Mouse (Mus musculus) Muller cell, postnatal 12 days (primary cell): ENCODE data around the gene Klhdc8a.

Source experiments
- DNase-seq: peaks from one replicate; pipeline ENCODE4 v3.0.0-alpha.2; 2015; ENCODE audit errors: inconsistent ontology term

Klhdc8a gene

DNA sequence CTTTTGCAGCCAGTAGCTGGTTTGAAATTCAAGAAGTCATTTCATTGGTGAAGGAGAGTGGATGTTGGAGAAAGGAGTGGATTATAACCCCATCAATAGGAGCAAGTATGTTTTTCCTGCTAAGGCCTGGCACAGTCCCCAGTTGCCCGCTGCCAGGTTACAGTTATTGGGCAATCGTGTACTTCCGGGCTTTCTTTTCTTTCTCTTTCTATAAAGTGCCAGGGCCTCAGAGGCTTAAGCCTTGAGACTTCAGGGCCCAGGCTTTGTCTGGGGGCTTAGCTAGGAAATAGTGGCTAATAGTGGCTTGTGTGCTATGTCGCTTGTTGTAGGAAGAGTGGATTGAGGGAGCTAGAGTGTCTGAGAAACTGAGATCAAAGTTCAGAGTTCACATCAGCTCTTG is 19.0 kb downstream of the Klhdc8a start:
- no peak for DNase-seq

GRCm38 (mm10) chr1:132317894-132318863 is 19.8 kb downstream of the Klhdc8a start:
- no peak for DNase-seq

DNA sequence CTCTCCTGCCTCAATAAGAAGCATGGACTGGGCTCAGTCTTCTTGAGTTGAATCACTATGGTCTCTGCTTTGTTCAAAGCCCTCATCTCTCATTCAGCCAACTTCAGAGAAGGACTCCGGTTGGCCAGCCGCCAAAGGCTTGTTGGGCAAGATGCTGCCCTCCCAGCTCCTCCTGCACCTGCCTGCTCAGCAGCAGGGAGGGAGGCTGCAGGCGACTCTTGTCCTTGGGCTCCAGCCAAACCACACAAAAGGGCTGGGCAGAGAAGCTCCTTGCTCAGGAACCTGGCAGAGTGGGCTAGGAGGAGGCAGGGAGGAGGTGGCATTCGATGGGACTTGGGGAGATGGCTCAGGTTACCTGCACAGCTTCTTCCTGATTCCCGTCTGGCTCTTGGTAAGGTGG is 20.8 kb downstream of the Klhdc8a start:
- DNase-seq = peak; percentile 81

- DNase-seq = no peak
Observed at GRCm38 (mm10) chr1:132321821-132322580, 23.6 kb downstream of the Klhdc8a start.

DNA sequence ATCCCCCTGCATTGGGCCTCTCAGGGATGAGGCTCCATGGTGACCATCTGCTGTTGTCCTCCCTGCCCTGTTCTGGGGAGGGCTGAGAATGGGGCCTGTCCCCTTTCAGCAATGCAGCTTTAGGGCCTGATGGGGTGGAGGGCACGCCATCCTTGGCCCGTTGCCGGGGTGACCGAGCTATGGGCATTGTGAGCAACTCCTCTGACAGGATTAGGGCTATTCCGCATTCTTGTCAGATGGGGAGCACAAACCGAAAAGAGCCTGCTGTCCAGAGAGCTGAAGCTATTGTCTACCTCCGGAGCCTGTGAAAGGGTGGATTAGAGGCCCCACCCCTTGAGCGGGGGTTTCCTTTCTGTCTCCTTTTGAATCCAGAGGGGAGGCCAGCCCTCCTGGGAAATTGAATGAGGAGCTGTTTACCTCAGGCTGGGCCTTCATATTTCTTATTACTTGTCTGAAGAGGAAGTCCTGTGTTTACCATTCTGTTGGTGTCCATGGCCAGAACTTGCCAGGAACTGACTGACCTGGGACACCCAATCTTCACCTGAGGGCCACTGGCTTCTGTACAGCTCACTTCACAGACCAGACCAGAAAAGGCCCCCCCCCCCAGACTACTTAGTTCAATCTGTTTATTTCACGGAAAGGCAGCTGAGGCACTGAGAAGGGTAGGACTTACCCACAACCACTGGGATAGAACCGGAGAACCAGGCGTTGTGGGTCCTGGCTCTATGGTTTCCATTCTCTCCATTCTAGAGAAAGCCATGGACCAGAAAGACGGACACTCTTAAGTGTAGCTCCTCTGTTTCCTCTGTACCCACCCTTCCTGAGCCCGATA is 24.5 kb downstream of the Klhdc8a start:
- peak; percentile 96 for DNase-seq

GRCm38 (mm10) chr1:132326777-132327176 is 28.4 kb downstream of the Klhdc8a start:
- peak; percentile 92 for DNase-seq

DNA sequence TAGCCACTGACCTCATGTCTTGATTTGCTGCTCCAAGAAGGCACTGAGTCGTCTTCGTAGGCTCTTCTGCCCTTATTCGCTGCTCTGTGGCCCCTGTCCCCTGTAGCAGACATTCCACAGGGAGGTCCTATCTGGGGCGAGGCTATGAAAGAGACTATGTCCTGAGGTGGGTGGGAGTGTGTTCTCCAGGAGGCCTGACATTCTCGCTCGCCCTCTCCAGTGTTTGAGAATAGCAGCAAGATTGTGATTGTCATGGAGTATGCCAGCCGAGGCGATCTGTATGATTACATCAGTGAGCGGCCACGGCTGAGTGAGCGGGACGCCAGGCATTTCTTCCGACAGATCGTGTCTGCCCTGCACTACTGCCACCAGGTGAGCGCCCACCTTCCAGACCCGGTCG is 29.1 kb downstream of the Klhdc8a start:
- DNase-seq = no peak

DNA sequence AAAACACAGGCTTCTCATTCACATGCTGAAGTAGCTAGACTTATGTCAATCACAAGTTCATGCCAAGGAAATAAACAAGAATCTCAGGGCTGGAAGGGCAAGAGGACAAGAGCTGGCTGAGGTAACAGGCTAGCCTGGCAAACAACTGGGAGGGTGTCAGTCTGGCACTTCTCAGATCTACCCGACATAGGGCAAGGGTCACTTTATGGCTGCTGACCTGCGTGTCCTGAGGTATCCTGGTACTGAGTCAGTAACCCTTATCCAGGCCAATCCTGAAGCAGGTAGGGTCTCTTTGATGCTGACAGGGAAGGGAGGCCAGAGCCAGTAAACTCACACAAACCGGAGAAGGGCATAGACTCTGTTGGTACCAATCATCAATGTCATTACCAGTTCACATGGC is 30.1 kb downstream of the Klhdc8a start:
- DNase-seq = no peak

GRCm38 (mm10) chr1:132329656-132330055 is 31.2 kb downstream of the Klhdc8a start:
- DNase-seq = no peak

DNA sequence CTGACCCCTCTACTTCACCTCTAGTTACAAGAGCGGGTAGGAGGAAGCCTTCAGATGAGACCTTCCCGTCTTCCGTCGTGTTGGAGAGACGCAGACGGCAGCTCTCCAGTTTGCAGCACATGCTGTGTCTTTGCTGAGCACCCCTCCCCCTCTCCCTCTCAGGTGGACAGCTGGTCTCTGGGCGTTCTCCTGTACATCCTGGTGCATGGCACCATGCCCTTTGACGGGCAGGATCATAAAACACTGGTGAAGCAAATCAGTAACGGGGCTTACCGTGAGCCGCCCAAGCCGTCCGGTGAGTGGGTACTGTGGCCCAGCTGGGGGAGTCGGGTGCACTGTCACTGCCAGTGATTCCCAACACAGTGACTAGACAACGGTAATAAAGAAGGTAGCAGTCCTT is 32.0 kb downstream of the Klhdc8a start:
- DNase-seq = no peak

DNA sequence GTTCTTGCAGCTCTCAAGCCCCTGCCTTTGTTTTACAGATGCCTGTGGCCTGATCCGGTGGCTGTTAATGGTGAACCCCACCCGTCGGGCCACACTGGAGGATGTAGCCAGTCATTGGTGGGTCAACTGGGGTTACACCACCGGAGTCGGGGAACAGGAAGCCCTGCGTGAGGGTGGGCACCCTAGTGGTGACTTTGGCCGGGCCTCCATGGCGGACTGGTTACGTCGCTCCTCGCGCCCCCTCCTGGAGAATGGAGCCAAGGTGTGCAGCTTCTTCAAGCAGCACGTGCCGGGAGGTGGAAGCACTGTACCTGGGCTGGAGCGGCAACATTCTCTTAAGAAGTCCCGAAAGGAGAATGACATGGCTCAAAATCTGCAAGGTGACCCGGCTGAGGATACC is 32.9 kb downstream of the Klhdc8a start:
- DNase-seq = no peak

DNA sequence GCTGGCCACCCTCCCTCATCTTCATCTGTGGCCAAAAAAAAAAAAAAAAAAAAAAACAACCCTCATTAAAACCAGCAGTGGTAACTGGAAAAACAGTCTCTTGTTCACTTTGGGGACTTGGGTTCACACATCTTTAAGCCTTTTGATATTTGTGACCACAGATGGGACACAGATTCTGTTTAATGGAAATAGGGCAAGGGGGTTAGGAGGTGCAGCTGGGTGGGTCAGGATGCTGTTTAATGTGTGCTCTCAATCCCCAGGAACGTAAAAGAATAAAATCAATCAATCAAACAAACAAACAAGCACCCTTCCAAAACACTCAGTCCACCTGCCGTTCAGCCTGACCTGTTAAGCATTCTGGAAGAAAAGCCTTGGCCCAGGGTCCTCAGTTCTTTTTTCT is 34.8 kb downstream of the Klhdc8a start:
- DNase-seq = peak; percentile 57

- DNase-seq = peak; percentile 94
Observed at GRCm38 (mm10) chr1:132333675-132334141, 35.3 kb downstream of the Klhdc8a start.

- no peak for DNase-seq
Observed at GRCm38 (mm10) chr1:132334178-132334801, 35.9 kb downstream of the Klhdc8a start.

DNA sequence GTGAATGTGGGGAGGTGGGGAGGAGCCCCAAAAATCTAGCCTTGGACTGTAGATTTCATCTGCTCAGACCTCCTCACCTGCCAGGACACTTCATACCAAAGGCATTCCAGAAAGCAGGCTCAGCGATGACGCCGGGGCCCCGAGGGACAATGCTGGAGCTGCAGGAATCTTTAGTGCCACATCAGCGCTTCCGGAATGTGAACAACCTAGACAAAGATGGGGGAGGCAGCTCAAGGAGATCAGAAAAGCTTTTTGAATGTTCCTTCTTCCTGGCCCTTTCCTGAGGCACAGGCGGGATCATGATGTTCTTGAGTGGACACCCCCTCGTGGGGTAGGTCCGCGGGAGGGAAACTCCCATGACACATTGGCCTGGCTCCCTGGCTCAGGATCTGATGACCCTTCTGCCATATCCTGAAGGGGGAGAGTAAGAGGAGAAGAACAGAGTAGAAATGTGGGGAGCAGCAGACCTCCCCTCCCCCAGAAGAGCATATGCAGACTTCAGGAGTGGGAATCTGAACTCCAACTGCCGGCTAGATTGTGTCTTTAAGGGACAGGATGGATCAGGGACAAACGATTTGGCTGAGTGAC is 37.0 kb downstream of the Klhdc8a start:
- DNase-seq = peak; percentile 98

DNA sequence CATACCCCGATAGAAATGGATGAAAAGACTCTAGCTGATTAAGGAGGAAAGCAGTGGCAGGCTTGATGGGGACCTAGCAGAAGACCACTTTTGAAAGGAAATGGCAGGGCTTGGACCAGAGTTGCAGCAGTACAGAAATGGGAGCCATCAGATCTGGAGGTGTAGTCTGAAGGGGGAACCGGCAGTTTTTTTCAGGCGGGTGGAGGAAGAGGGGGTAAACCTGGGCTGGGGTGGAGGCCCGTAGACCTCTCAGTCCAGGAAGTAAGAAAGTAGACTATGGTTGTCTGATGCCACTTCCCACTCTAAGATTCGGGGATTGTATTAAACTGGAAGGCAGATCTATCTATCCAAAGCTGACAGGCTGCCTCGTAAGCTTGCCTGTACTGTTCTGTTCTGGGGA is 38.5 kb downstream of the Klhdc8a start:
- DNase-seq = no peak

GRCm38 (mm10) chr1:132338027-132338660 is 39.7 kb downstream of the Klhdc8a start:
- no peak for DNase-seq

DNA sequence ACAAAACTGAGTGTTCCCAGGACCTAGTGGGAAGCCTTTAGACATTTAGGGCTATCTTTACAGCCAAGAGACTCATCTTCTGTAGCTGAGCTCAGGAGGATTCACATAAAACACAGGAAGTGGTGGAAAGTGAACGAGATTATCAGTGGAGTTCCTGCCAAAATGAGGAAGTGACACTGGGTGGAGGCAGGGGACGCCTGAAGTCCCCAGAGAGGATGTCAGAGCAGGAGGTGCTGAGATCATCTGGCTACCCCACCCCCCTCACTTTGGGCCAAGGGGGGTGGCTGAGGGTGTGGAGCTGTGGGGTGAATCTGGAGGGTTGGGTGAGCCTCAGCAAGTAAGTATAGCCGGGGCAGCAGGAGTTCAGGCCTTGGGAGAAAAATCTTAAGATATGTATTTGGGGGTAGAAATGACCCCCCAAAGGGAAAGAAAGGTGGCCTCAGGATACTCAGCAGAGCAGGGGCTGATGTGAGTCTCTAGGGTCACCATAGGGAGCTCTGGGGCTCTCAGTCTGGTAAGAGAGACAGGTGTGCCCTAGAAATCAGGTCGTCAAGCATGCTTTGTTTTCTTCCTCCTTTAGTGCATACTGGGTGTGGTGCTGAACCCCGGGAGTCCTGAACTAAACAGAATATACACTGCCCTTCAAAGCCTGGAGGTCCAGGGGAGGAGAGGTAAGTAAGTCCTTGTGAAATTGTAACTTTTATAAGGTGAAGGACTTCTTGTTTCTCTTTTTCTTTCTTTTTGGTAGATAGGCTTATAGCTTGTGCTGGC is 43.5 kb downstream of the Klhdc8a start:
- no peak for DNase-seq

GRCm38 (mm10) chr1:132342518-132342917 is 44.1 kb downstream of the Klhdc8a start:
- DNase-seq = no peak

DNA sequence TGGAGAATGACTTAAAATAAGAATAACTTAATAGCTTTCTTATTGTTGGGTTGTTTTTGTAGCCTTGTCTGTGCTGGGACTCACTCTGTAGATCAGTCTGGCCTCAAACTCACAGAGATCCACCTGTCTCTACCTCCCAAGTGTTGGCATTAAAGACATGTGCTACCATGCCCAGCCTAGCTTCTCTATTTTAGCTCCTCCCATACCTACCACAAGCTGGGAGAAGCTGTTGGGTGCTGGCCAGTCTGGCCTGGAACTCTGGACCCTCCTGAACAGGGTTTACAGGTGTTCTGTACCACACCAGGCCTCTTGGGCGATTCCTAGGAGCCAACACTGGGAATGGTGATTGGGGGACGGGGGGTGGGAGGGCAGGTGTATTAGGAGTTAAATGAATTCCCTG is 44.8 kb downstream of the Klhdc8a start:
- no peak for DNase-seq
